Mouse (Mus musculus) naive thymus-derived CD4-positive, alpha-beta T cell, adult 2 months (primary cell): ENCODE measurements around the gene Palld.

Experiments
- DNase-seq: peaks from one replicate; pipeline ENCODE4 v3.0.0-alpha.2; 2011; ENCODE audit warnings: low read depth

Gene Palld

GRCm38 (mm10) chr8:61722226-61722625 lies 180.3 kb downstream of the Palld start:
- DNase-seq: no peak

- DNase-seq: no peak
Observed at GRCm38 (mm10) chr8:61715351-61716125, 187.0 kb downstream of the Palld start.

- DNase-seq: no peak
Observed at GRCm38 (mm10) chr8:61714293-61714831, 188.1 kb downstream of the Palld start.

GRCm38 (mm10) chr8:61713195-61713990 lies 189.1 kb downstream of the Palld start:
- no peak for DNase-seq

GRCm38 (mm10) chr8:61712426-61712825 lies 190.1 kb downstream of the Palld start:
- no peak for DNase-seq

GRCm38 (mm10) chr8:61708586-61709305 lies 193.7 kb downstream of the Palld start:
- no peak for DNase-seq

- no peak for DNase-seq
Observed at GRCm38 (mm10) chr8:61705491-61705890, 197.0 kb downstream of the Palld start.

GRCm38 (mm10) chr8:61702122-61702521 lies 200.4 kb downstream of the Palld start:
- DNase-seq: no peak

GRCm38 (mm10) chr8:61700932-61701681 lies 201.4 kb downstream of the Palld start:
- no peak for DNase-seq

GRCm38 (mm10) chr8:61700298-61700697 lies 202.2 kb downstream of the Palld start:
- peak; percentile 7 for DNase-seq

- no peak for DNase-seq
Observed at GRCm38 (mm10) chr8:61698959-61699358, 203.5 kb downstream of the Palld start.

- DNase-seq: no peak
Observed at GRCm38 (mm10) chr8:61697728-61698385, 204.6 kb downstream of the Palld start.

GRCm38 (mm10) chr8:61696846-61697455 lies 205.5 kb downstream of the Palld start:
- no peak for DNase-seq

GRCm38 (mm10) chr8:61695416-61695815 lies 207.1 kb downstream of the Palld start:
- no peak for DNase-seq

GRCm38 (mm10) chr8:61692866-61693265 lies 209.6 kb downstream of the Palld start:
- DNase-seq: no peak

- no peak for DNase-seq
Observed at GRCm38 (mm10) chr8:61692129-61692528, 210.4 kb downstream of the Palld start.

- DNase-seq: no peak
Observed at GRCm38 (mm10) chr8:61691391-61691790, 211.1 kb downstream of the Palld start.

- DNase-seq: no peak
Observed at GRCm38 (mm10) chr8:61687071-61687470, 215.4 kb downstream of the Palld start.

GRCm38 (mm10) chr8:61686340-61686739 lies 216.2 kb downstream of the Palld start:
- DNase-seq: no peak

- DNase-seq: no peak
Observed at GRCm38 (mm10) chr8:61685280-61685679, 217.2 kb downstream of the Palld start.
